ENCODE assay signal across 26 mouse cellular contexts in the genomic region with DNA sequence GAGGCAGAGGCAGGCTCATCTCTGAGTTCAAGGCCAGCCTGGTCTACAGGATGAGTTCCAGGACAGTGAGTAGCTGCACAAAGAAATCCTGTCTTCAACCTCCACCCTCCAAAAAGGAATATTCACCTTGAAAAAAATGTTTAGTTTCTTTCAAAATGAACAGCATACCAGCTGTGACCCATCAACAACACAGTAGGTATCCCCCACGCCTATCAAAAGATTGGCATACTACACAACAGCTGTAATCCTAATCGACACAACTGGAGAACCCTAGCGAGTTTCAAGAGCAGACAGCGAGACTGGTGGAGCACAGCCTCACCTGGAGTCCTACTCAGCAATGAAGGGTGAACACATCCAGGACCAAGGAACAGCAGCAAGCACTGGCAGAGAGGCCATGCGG.
"Had no signal": no experiment of that assay in that cellular context is flagged by ENCODE, and none has a peak within 500 bp of the region (broad histone marks: within the 10 kb centered on the region; RNA-seq: fewer than 3 reads in every experiment).

No protein-coding gene starts in this region.

- H3K27ac ChIP-seq: heart, embryonic 13.5 days; heart, embryonic 15.5 days; hindbrain, embryonic 14.5 days; intestine, embryonic 15.5 days; layer of hippocampus, adult 2 months; left cerebral cortex, adult 2 months; limb, embryonic 10.5 days; limb, embryonic 12.5 days; liver, embryonic 13.5 days; liver, embryonic 15.5 days had no signal

- DNase-seq: gastrocnemius, postnatal 14 days; gastrocnemius, postnatal 36 days; heart, adult 11 months; heart, postnatal 14 days; heart, postnatal 36 days; kidney, adult 18-20 months; kidney, adult 8-10 months; kidney, postnatal 10 days; kidney, postnatal 25 days; kidney, postnatal 4 days; liver; liver, embryonic 13.5 days had no signal

- ATAC-seq: hindbrain, embryonic 16.5 days; inflammation-experienced regulatory T-cells, adult 6 months; intestine, embryonic 15.5 days; intestine, postnatal 0 days had no signal

- H3K9me3 ChIP-seq: heart, embryonic 13.5 days; heart, embryonic 15.5 days; intestine, embryonic 15.5 days; limb, embryonic 10.5 days; limb, embryonic 12.5 days; liver, embryonic 13.5 days; liver, embryonic 15.5 days had no signal

- H3K9ac ChIP-seq: heart, embryonic 13.5 days; heart, embryonic 15.5 days; hindbrain, embryonic 14.5 days; intestine, embryonic 15.5 days; limb, embryonic 12.5 days; liver, embryonic 13.5 days; liver, embryonic 15.5 days had no signal

- H3K4me1 ChIP-seq: liver, embryonic 15.5 days had no signal

- H3K4me3 ChIP-seq: heart, embryonic 13.5 days; heart, embryonic 15.5 days; intestine, embryonic 15.5 days; layer of hippocampus, adult 2 months; left cerebral cortex, adult 2 months; limb, embryonic 10.5 days; limb, embryonic 12.5 days; liver, embryonic 13.5 days; liver, embryonic 15.5 days had no signal

- H3K36me3 ChIP-seq: heart, embryonic 13.5 days; heart, embryonic 15.5 days; intestine, embryonic 15.5 days; limb, embryonic 10.5 days; limb, embryonic 12.5 days; liver, embryonic 13.5 days; liver, embryonic 15.5 days had no signal

- H3K27me3 ChIP-seq: intestine, embryonic 15.5 days; limb, embryonic 12.5 days; liver, embryonic 13.5 days; liver, embryonic 15.5 days had no signal

- H3K4me2 ChIP-seq: heart, embryonic 11.5 days; heart, embryonic 13.5 days; heart, embryonic 15.5 days; hindbrain, embryonic 14.5 days; intestine, embryonic 15.5 days; limb, embryonic 12.5 days; liver, embryonic 11.5 days; liver, embryonic 13.5 days; liver, embryonic 15.5 days had no signal
